Mouse (Mus musculus): ENCODE measurements around the gene Wbp1l.

The Wbp1l gene

DNA sequence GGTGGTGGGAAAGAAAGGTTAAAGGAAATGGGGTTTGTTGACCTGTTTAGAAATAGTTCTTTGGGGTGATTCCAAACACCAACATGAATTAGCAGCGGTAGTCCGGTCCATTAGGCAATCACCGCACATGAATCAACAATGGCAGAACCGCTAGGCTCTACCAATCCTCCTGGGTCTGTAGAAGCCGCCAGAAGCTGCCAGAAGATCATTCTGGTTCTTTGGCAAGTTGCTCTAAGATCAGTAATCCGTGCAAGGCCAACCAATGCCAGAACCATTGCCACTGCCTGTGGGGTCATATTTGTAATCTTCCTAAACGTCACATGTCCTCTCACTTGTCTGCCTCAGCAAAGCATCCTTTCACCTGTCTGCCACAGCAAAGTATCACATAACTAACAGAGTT, 98.1 kb downstream of the Wbp1l start:
- peak in 1 of 2 experiments; percentile 48 for DNase-seq (ENCODE audit: inconsistent age in 2 of 2, low spot score in 1 of 2)

DNA sequence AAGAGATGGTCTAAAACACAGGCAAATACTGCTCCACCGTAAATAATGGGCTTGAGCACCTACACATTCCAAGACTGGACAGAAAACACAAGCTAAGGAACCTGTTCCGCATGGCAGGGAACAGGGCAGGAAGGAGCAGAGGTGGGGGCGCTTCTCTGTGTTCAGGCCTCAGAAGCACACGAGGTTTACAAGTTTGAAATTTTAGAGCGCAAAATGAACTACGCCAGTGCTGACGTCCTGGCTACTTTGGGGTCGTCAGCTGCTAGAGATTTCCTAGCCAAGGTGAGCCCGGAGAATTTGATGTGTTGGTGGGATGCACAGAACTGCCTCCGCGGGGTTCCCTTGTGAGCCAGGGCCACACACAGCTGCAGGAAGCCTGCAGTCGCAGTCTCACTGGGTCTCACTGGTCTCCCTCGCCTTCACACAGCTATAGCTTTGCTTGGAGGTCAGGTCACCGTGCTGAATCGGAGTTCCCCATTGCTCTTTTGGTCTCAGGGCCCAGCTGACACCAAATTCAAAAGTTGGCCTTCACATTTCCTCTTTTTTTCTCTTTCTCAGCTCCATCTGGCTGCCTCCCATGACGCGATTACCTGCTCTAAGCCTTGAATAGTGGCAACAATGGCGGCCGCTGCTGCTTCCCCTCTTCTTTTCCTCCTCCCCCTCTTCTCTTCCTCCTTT, 99.1 kb downstream of the Wbp1l start:
- peak in 1 of 2 experiments; percentile 74 for DNase-seq (ENCODE audit: inconsistent age in 2 of 2, low spot score in 1 of 2)

- peak in 1 of 2 experiments; percentile 48 for DNase-seq (ENCODE audit: inconsistent age in 2 of 2, low spot score in 1 of 2)
Measured at GRCm38 (mm10) chr19:46699011-46699481, 100.2 kb downstream of the Wbp1l start.

GRCm38 (mm10) chr19:46701156-46701555, 102.3 kb downstream of the Wbp1l start:
- no peak for DNase-seq (ENCODE audit: inconsistent age in 2 of 2, low spot score in 1 of 2)

DNA sequence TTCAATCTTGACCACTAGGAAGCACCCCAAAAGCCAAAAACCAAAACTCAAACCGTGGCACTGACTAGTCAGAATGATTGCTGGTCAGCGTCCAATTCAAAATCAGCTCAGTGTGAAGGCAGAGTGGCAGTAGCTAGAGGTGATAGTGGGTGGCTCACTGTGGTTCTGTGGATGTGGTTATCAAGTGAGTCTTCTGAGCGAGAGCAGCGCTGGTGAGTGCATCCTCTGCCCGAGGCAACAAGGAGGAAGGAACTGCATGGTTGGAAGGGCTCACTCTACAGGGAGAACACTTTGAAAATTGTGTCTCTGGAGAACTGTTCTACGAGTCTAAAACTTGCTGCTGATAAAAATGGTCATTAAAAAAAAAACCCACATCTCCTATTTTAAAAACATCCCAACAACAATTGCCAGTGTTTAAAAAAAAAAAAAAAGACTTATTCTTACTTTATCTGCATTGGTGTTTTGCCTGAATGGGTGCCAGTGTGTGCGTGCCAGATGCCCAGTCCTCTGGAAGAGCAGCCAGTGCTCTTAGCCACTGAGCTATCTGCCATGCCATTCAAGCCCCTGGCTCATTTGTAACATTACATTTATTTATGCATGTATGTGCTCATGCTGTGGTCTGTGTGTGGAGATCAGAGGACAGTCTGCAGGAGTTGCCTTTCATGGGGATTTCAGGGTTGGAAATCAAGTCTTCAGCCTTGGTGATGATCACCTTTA, 107.1 kb downstream of the Wbp1l start:
- DNase-seq (ENCODE audit: inconsistent age in 2 of 2, low spot score in 1 of 2): no peak

DNA sequence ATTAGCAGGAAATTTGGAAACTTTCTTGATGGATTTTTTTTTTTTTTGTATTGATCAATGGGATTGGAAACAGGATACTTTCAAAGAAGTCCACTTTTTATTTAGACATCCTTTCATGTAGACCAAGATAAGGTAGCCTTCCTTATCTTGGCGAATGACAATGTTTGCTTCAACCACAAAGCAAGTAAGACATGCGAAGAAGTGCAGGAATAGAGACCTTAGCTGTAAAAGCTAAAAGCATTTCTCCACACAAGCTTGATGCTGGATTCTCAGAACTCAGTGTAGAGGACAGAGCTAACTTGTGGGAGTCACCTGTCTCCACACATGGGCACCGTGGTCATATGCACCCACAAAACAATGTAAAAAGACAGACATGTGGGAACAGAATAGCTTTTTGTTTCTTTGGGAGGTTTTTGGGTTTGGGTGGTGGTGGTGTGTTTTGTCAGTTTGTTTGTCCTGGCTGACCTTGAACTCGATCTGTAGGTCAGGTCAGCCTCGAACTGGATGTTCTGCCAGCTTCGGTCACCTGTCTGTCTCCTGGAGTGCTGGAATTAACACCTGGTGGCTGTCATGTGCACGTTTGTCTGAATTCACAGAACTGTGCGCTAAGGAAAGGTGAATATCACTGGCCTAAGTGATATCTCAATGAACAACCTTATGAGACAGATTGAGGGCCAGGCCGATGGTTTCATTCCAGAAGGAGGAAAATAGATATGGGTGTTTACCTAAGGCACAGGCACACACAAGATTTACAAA, 107.8 kb downstream of the Wbp1l start:
- no peak for DNase-seq (ENCODE audit: inconsistent age in 2 of 2, low spot score in 1 of 2)

Measured in adrenal gland, adult (tissue).